Mouse (Mus musculus) liver, adult 2 months (tissue): Measurements from ENCODE around the gene a.

Experiments
- CTCF ChIP-seq: fragments of 200-500 bp; IDR thresholded peaks from 2 replicates; pipeline ENCODE4 v1.5.1; 2011; ENCODE audit warnings: low read depth, low read length, control low read depth
- POLR2A ChIP-seq: fragments of 200-500 bp; IDR thresholded peaks from 2 replicates; pipeline ENCODE4 v1.6.1; 2011; ENCODE audit warnings: low read length, control low read depth; ENCODE audit not compliant: insufficient read depth; ENCODE audit errors: extremely low read depth

DNA sequence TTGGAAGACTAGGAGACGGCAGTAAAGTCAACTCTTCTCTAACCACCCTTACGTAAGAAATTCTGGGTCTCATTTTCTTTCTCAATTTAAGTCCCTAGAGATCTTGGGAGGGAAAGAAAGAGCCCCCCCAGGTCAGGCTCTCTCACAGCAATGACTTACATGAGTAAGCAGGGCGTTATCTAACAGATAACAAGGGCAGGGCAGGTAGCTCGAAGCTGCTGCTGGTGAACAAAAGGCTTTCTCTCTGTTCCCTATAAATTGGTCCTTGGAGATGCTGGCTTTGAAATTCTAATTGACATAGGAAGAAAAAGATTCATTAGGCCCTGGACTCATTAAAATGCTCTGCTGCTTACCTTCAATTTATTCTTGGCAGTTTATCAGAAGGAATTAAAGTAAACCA is 41.3 kb downstream of the a start:
- TF ChIP-seq CTCF (no peak), POLR2A (no peak)
